Mouse (Mus musculus): ENCODE measurements around the gene Slc20a1.

DNA sequence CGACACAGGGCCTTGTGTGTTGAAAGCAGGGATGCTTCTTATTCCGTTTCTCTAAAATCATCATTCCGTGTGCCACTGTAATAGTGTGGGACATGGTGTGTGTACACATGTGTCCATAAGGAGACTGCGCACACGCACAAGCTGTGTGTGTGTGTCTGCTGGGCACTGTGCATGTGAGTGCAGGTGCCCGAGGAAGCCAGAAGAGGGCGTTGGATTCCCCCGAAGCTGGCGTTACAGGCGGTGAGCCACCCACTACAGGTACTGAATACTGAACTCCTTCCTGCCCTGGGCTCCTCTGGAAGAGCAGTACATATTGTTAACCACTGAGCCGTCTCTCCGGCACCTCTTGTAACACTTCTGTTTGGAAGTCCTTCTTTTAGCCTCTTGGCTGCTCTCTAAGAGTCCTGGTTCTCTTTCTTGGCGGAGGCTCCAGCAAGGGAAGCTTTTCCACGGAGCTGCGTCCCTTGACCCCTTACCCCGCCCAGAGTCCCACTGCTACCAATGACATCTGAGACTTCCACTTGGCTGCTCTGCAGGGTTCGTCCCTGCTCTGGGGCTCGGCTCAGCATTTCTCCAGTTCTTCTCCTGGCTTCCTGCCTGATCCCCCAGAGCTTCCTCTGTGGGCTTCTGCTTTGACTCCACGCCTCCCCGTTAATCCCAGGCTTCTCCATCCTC is 46.0 kb downstream of the Slc20a1 start:
- no peak for TF ChIP-seq POLR2A (IDR thresholded peaks at IDR 0.05; ENCODE audit: low read depth, low read length)
- TF ChIP-seq CTCF (conservative IDR thresholded peaks at IDR 0.05; ENCODE audit: insufficient read depth, insufficient read length, low read depth, low read length) = no peak; the same call in 1 of the 2 replicates

Measured in kidney, adult 2 months (tissue).